Mouse (Mus musculus) myocyte (in vitro differentiated cells): ENCODE data around the gene Nup214.

ENCODE experiments used
- CEBPB ChIP-seq: IDR thresholded peaks from 2 replicates; pipeline ENCODE4 v1.6.1; 2011; ENCODE audit warnings: mild to moderate bottlenecking, moderate library complexity; ENCODE audit not compliant: poor library complexity, insufficient read depth, severe bottlenecking
- E2F4 ChIP-seq: IDR thresholded peaks from one replicate; pipeline ENCODE4 v1.6.1; 2011; ENCODE audit warnings: mild to moderate bottlenecking, control low read depth, moderate library complexity; ENCODE audit not compliant: insufficient read depth
- MAX ChIP-seq: IDR thresholded peaks from one replicate; pipeline ENCODE4 v1.6.1; 2011; ENCODE audit warnings: low read depth, mild to moderate bottlenecking, control low read depth
- MYOD1 ChIP-seq, 3 experiments: IDR thresholded peaks; one replicate each; pipeline ENCODE4 v1.6.1; 2011; ENCODE audit warnings: control low read depth in 2 of 3, low read depth in 2 of 3, mild to moderate bottlenecking in 2 of 3, moderate library complexity in 1 of 3; ENCODE audit not compliant: insufficient read length in 2 of 3, control insufficient read depth in 1 of 3
- MYOG ChIP-seq, 3 experiments: IDR thresholded peaks; one replicate each; pipeline ENCODE4 v1.6.1; 2011; ENCODE audit warnings: control low read depth in 2 of 3, low read depth in 2 of 3, mild to moderate bottlenecking in 2 of 3; ENCODE audit not compliant: insufficient read length in 2 of 3, control insufficient read depth in 1 of 3, insufficient read depth in 1 of 3
- POLR2A ChIP-seq: IDR thresholded peaks from one replicate; pipeline ENCODE4 v1.6.1; 2011; ENCODE audit warnings: low read depth, mild to moderate bottlenecking, control low read depth, moderate library complexity; ENCODE audit not compliant: insufficient read length
- POLR2AphosphoS2 ChIP-seq: IDR thresholded peaks from one replicate; pipeline ENCODE4 v1.6.1; 2011; ENCODE audit warnings: low read depth, control low read depth; ENCODE audit not compliant: insufficient read length
- REST ChIP-seq: IDR thresholded peaks from one replicate; pipeline ENCODE4 v1.6.1; 2011; ENCODE audit warnings: mild to moderate bottlenecking, control low read depth, moderate library complexity; ENCODE audit not compliant: insufficient read depth, insufficient read length
- SRF ChIP-seq: IDR thresholded peaks from one replicate; pipeline ENCODE4 v1.6.1; 2011; ENCODE audit warnings: low read depth; ENCODE audit not compliant: control insufficient read depth, insufficient read length
- TCF12 ChIP-seq: IDR thresholded peaks from one replicate; pipeline ENCODE4 v1.6.1; 2011; ENCODE audit warnings: mild to moderate bottlenecking, control low read depth; ENCODE audit not compliant: poor library complexity, insufficient read depth, severe bottlenecking
- TCF3 ChIP-seq: IDR thresholded peaks from one replicate; pipeline ENCODE4 v1.6.1; 2011; ENCODE audit warnings: low read depth, control low read depth; ENCODE audit not compliant: insufficient read length
- USF1 ChIP-seq: IDR thresholded peaks from one replicate; pipeline ENCODE4 v1.6.1; 2011; ENCODE audit warnings: low read depth, mild to moderate bottlenecking, control low read depth, moderate library complexity

DNA sequence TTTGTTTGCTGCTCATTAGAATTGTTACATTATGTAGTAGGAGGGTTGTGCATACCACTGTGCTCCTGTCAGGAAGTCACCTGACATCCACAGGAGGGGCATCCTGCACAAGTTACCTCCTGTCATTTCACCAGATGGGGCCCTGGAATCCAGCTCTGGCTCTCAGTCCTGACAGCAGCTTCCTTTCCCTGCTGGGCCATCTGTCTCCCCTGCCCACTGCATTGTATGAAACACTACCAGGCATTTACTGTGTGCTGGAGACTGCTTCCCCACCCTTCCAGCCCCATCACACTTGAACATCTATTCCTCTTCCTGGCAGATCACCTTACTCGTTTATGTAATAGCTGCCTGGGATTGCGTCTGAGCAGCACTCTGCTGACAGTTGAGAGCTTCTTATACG is 55.4 kb downstream of the Nup214 start:
- no peak for TF ChIP-seq POLR2A
- TF ChIP-seq TCF12 = no peak
- TF ChIP-seq TCF3 = no peak
- TF ChIP-seq USF1 = no peak
- no peak for TF ChIP-seq MAX
- no peak for TF ChIP-seq POLR2AphosphoS2
- no peak for TF ChIP-seq SRF
- no peak for TF ChIP-seq MYOG (IDR thresholded peaks at IDR 0.05; ENCODE audit: control insufficient read depth in 1 of 3, insufficient read depth in 1 of 3, insufficient read length in 2 of 3, low read depth in 2 of 3)
- no peak for TF ChIP-seq E2F4
- TF ChIP-seq CEBPB = no peak
- no peak for TF ChIP-seq REST
- TF ChIP-seq MYOD1 (IDR thresholded peaks at IDR 0.05; ENCODE audit: control insufficient read depth in 1 of 3, insufficient read length in 2 of 3, low read depth in 2 of 3) = no peak
